Mouse (Mus musculus): Measurements from ENCODE around the gene Rnaseh2c. TPM values are rescaled to one million over a fixed set of nuclear protein-coding genes. Genes with fewer than 3 reads are reported as not detected.

Rnaseh2c gene
- 47.2 and 56.5 TPM in 2 replicates for polyA plus RNA-seq (2011; ENCODE audit: insufficient read depth, insufficient read length, low read depth, missing spikeins)

- TF ChIP-seq CTCF (IDR thresholded peaks at IDR 0.05; ENCODE audit: low read depth, low read length) = no peak
- TF ChIP-seq POLR2A (IDR thresholded peaks at IDR 0.05; ENCODE audit: insufficient read depth, low read length) = peak; percentile 84
- TF ChIP-seq EP300 (IDR thresholded peaks at IDR 0.05; ENCODE audit: insufficient read depth, low read depth, low read length) = 0 out of 2 replicates have a peak, but pooled peaks have one; percentile 42
- no peaks in the 10 kb centered on the region for H3K4me1 ChIP-seq (ENCODE audit: control insufficient read depth, insufficient read depth, low read length)
- no peaks in the 10 kb centered on the region for H3K27me3 ChIP-seq (ENCODE audit: control insufficient read depth, insufficient read depth, low read length, poor library complexity, severe bottlenecking)
- H3K27ac ChIP-seq (ENCODE audit: insufficient read depth, low read length) = peak within 1 kb of the TSS; percentile 42
- no peaks in the 10 kb centered on the region for H3K9me3 ChIP-seq (replicated peaks; ENCODE audit: control insufficient read depth, insufficient read depth, low read length, poor library complexity, severe bottlenecking)
- H3K4me3 ChIP-seq (ENCODE audit: low read depth, low read length) = peak within 1 kb of the TSS; percentile 80
- peaks cover 24% of the 10 kb centered on the region for H3K36me3 ChIP-seq (ENCODE audit: control insufficient read depth, insufficient read depth, low read length, poor library complexity, severe bottlenecking)
- H3K9ac ChIP-seq (ENCODE audit: low read depth, poor library complexity, severe bottlenecking) = peak within 1 kb of the TSS; percentile 82
These were observed at the start of gene Rnaseh2c for GRCm38 (mm10) chr19:5601752-5602541. TSS of gene Rnaseh2c (plus strand) at chr19:5601873.

DNA sequence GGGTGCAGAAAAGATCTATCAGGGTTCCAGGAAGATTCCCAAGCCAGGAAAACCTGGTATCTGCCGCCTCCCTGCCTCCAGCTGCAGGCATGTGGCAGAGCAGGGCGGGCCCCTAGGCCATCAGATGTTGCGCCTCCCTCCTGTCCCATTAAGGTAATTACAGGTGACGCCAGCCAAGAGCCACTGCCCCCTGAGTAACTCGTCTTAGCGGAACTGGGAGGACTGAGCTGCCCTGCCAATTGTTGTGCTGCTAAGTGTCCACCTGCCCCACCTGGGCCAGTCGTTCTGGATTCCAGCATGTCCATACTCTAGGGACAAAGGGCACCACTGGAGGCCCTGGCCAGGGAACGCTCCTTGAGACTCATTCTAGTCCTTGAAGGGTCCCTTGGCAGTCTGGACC is 47.9 kb upstream of the Rnaseh2c start:
- TF ChIP-seq EP300 (IDR thresholded peaks at IDR 0.05; ENCODE audit: insufficient read depth, low read depth, low read length) = no peak
- no peak for TF ChIP-seq POLR2A (IDR thresholded peaks at IDR 0.05; ENCODE audit: insufficient read depth, low read length)
- no peak for TF ChIP-seq CTCF (IDR thresholded peaks at IDR 0.05; ENCODE audit: low read depth, low read length)
- Histone ChIP-seq H3K27me3 (ENCODE audit: control insufficient read depth, insufficient read depth, low read length, poor library complexity, severe bottlenecking) (no peaks in the 10 kb centered on the region), H3K9me3 (replicated peaks; ENCODE audit: control insufficient read depth, insufficient read depth, low read length, poor library complexity, severe bottlenecking) (no peaks in the 10 kb centered on the region)

DNA sequence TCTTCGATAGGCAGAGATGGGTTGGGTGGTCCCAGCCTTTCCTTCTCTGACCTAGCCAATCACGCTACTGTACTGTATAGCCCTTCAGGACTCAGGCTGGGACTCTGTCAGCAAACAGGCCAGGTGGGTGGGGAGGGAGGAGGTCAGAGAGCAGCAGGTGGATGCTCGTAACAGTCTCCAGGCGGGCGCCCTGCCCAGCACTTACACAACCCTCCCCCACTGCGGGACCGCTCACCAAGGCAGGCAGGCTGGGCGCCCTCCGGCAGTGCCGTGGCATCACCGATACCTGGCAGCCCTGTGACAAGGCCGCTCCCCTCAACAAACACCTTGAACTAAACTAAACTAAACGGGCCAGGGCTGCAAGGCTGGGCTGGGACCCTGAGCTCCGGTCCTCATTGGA is 47.5 kb upstream of the Rnaseh2c start:
- Histone ChIP-seq H3K9ac (ENCODE audit: low read depth, poor library complexity, severe bottlenecking) (no peak overlapping the region), H3K27me3 (ENCODE audit: control insufficient read depth, insufficient read depth, low read length, poor library complexity, severe bottlenecking) (no peaks in the 10 kb centered on the region), H3K36me3 (ENCODE audit: control insufficient read depth, insufficient read depth, low read length, poor library complexity, severe bottlenecking) (no peaks in the 10 kb centered on the region), H3K27ac (ENCODE audit: insufficient read depth, low read length) (no peak overlapping the region), H3K4me3 (ENCODE audit: low read depth, low read length) (peak overlapping the region; percentile 30), H3K9me3 (replicated peaks; ENCODE audit: control insufficient read depth, insufficient read depth, low read length, poor library complexity, severe bottlenecking) (no peaks in the 10 kb centered on the region), H3K4me1 (ENCODE audit: control insufficient read depth, insufficient read depth, low read length) (peaks cover 4% of the 10 kb centered on the region)
- TF ChIP-seq POLR2A (IDR thresholded peaks at IDR 0.05; ENCODE audit: insufficient read depth, low read length) = no peak
- no peak for TF ChIP-seq EP300 (IDR thresholded peaks at IDR 0.05; ENCODE audit: insufficient read depth, low read depth, low read length)
- TF ChIP-seq CTCF (IDR thresholded peaks at IDR 0.05; ENCODE audit: low read depth, low read length) = no peak

More for the DNA sequence above, 47.9 kb upstream of the Rnaseh2c start:
- Histone ChIP-seq H3K9ac (ENCODE audit: low read depth, poor library complexity, severe bottlenecking) (no peak overlapping the region), H3K4me3 (ENCODE audit: low read depth, low read length) (no peak overlapping the region), H3K27ac (ENCODE audit: insufficient read depth, low read length) (no peak overlapping the region), H3K36me3 (ENCODE audit: control insufficient read depth, insufficient read depth, low read length, poor library complexity, severe bottlenecking) (no peaks in the 10 kb centered on the region), H3K4me1 (ENCODE audit: control insufficient read depth, insufficient read depth, low read length) (peaks cover 4% of the 10 kb centered on the region)

- Histone ChIP-seq H3K4me1 (ENCODE audit: control insufficient read depth, insufficient read depth, low read length) (no peaks in the 10 kb centered on the region), H3K36me3 (ENCODE audit: control insufficient read depth, insufficient read depth, low read length, poor library complexity, severe bottlenecking) (no peaks in the 10 kb centered on the region), H3K27me3 (ENCODE audit: control insufficient read depth, insufficient read depth, low read length, poor library complexity, severe bottlenecking) (peaks cover 5% of the 10 kb centered on the region), H3K27ac (ENCODE audit: insufficient read depth, low read length) (no peak overlapping the region), H3K9me3 (replicated peaks; ENCODE audit: control insufficient read depth, insufficient read depth, low read length, poor library complexity, severe bottlenecking) (no peaks in the 10 kb centered on the region), H3K9ac (ENCODE audit: low read depth, poor library complexity, severe bottlenecking) (no peak overlapping the region), H3K4me3 (ENCODE audit: low read depth, low read length) (no peak overlapping the region)
- no peak for TF ChIP-seq EP300 (IDR thresholded peaks at IDR 0.05; ENCODE audit: insufficient read depth, low read depth, low read length)
- TF ChIP-seq CTCF (IDR thresholded peaks at IDR 0.05; ENCODE audit: low read depth, low read length) = no peak
- no peak for TF ChIP-seq POLR2A (IDR thresholded peaks at IDR 0.05; ENCODE audit: insufficient read depth, low read length)
These were observed 43.5 kb upstream of the Rnaseh2c start for GRCm38 (mm10) chr19:5558169-5558568.

DNA sequence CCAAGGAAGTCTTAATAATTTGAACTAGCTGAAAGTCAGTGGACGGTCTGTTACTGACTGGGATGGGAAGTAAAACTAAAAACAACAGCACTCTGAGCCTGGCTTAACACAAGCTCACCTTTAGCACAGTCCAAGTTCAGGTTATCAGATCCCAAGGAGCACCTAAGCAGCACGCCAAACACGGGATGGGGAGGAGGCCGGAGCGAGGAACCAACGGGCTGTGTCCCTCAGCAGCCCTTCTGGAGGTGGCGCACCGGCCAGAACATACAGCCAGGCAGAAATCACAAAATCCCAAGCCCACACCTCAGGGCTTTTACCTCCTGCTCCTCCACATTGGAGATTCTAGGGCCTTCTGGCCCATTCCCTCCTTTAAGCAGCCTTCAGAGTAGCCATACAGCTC is 42.9 kb upstream of the Rnaseh2c start:
- Histone ChIP-seq H3K27ac (ENCODE audit: insufficient read depth, low read length) (no peak overlapping the region), H3K9me3 (replicated peaks; ENCODE audit: control insufficient read depth, insufficient read depth, low read length, poor library complexity, severe bottlenecking) (no peaks in the 10 kb centered on the region), H3K36me3 (ENCODE audit: control insufficient read depth, insufficient read depth, low read length, poor library complexity, severe bottlenecking) (no peaks in the 10 kb centered on the region), H3K4me3 (ENCODE audit: low read depth, low read length) (no peak overlapping the region), H3K27me3 (ENCODE audit: control insufficient read depth, insufficient read depth, low read length, poor library complexity, severe bottlenecking) (peaks cover 5% of the 10 kb centered on the region), H3K4me1 (ENCODE audit: control insufficient read depth, insufficient read depth, low read length) (no peaks in the 10 kb centered on the region), H3K9ac (ENCODE audit: low read depth, poor library complexity, severe bottlenecking) (no peak overlapping the region)
- no peak for TF ChIP-seq POLR2A (IDR thresholded peaks at IDR 0.05; ENCODE audit: insufficient read depth, low read length)
- no peak for TF ChIP-seq EP300 (IDR thresholded peaks at IDR 0.05; ENCODE audit: insufficient read depth, low read depth, low read length)
- TF ChIP-seq CTCF (IDR thresholded peaks at IDR 0.05; ENCODE audit: low read depth, low read length) = no peak

- Histone ChIP-seq H3K9me3 (replicated peaks; ENCODE audit: control insufficient read depth, insufficient read depth, low read length, poor library complexity, severe bottlenecking) (no peaks in the 10 kb centered on the region), H3K4me3 (ENCODE audit: low read depth, low read length) (no peak overlapping the region), H3K9ac (ENCODE audit: low read depth, poor library complexity, severe bottlenecking) (no peak overlapping the region), H3K27me3 (ENCODE audit: control insufficient read depth, insufficient read depth, low read length, poor library complexity, severe bottlenecking) (peaks cover 5% of the 10 kb centered on the region), H3K36me3 (ENCODE audit: control insufficient read depth, insufficient read depth, low read length, poor library complexity, severe bottlenecking) (no peaks in the 10 kb centered on the region), H3K4me1 (ENCODE audit: control insufficient read depth, insufficient read depth, low read length) (no peaks in the 10 kb centered on the region), H3K27ac (ENCODE audit: insufficient read depth, low read length) (no peak overlapping the region)
- no peak for TF ChIP-seq EP300 (IDR thresholded peaks at IDR 0.05; ENCODE audit: insufficient read depth, low read depth, low read length)
- no peak for TF ChIP-seq CTCF (IDR thresholded peaks at IDR 0.05; ENCODE audit: low read depth, low read length)
- TF ChIP-seq POLR2A (IDR thresholded peaks at IDR 0.05; ENCODE audit: insufficient read depth, low read length) = no peak
These were observed 42.4 kb upstream of the Rnaseh2c start for GRCm38 (mm10) chr19:5559229-5559628.
